Mouse (Mus musculus) olfactory bulb, adult 2 months (tissue): ENCODE data around the gene Gnrhr. TPM values are rescaled to one million over a fixed set of nuclear protein-coding genes. Genes with fewer than 3 reads are reported as not detected.

Experiments
- H3K27ac ChIP-seq: fragments of 200-500 bp; 2 replicates; pipeline ENCODE4 v1.5.1; 2012; ENCODE audit warnings: low read depth, low read length; ENCODE audit not compliant: insufficient read depth
- H3K4me1 ChIP-seq: fragments of 200-500 bp; 2 replicates; pipeline ENCODE4 v1.6.1; 2012; ENCODE audit warnings: low read length; ENCODE audit not compliant: control insufficient read depth, insufficient read depth
- H3K4me3 ChIP-seq: fragments of 200-500 bp; 2 replicates; pipeline ENCODE4 v1.5.1; 2012; ENCODE audit warnings: mild to moderate bottlenecking, low read depth, low read length, moderate library complexity; ENCODE audit not compliant: insufficient read depth
- CTCF ChIP-seq: fragments of 200-500 bp; IDR thresholded peaks from 2 replicates; pipeline ENCODE4 v1.5.1; 2012; ENCODE audit warnings: low read depth, mild to moderate bottlenecking, low read length, moderate library complexity; ENCODE audit not compliant: insufficient read depth
- POLR2A ChIP-seq: fragments of 200-500 bp; IDR thresholded peaks from 2 replicates; pipeline ENCODE4 v1.6.1; 2012; ENCODE audit warnings: mild to moderate bottlenecking, low read depth, low read length, moderate library complexity; ENCODE audit not compliant: insufficient read depth
- WGBS: fragments of 180-500 bp; shearing (Covaris S2); methylation state at CpG from one replicate; pipeline ENCODE4 v1.1.7; 2018; 5-methylcytosine and 5-hydroxymethylcytosine counted together
- polyA plus RNA-seq: library from polyadenylated mRNA; stranded (reverse); fragments of >200 nt; gene quantifications from 2 replicates; pipeline ENCODE4 v1.2.4, GENCODE M21; 2012; ENCODE audit warnings: low replicate concordance; ENCODE audit not compliant: missing spikeins, insufficient read depth, insufficient read length

The Gnrhr gene
- not detected in 2 replicates for polyA plus RNA-seq

- no peak for TF ChIP-seq POLR2A
- no peak for TF ChIP-seq CTCF
- Histone ChIP-seq H3K4me1 (no peaks in the 10 kb centered on the region), H3K4me3 (no peak within 1 kb of the TSS), H3K27ac (no peak within 1 kb of the TSS)
- WGBS: 91% methylated on average over 10 of the region's 10 CpGs
These were observed at the start of gene Gnrhr for GRCm38 (mm10) chr5:86197801-86198200. Gnrhr (minus strand) TSS chr5:86197901.

GRCm38 (mm10) chr5:86246559-86246958 is 48.9 kb upstream of the Gnrhr start:
- no peak for TF ChIP-seq POLR2A
- no peak for TF ChIP-seq CTCF
- Histone ChIP-seq H3K4me1 (no peaks in the 10 kb centered on the region), H3K27ac (no peak overlapping the region), H3K4me3 (no peak overlapping the region)
- WGBS: 92% methylated on average over 11 of the region's 11 CpGs

GRCm38 (mm10) chr5:86244880-86245279 is 47.2 kb upstream of the Gnrhr start:
- Histone ChIP-seq H3K4me1 (no peaks in the 10 kb centered on the region), H3K27ac (no peak overlapping the region), H3K4me3 (no peak overlapping the region)
- 60% methylated on average over 1 of the region's 1 CpGs for WGBS
- TF ChIP-seq CTCF (no peak), POLR2A (no peak)

GRCm38 (mm10) chr5:86244275-86244674 is 46.6 kb upstream of the Gnrhr start:
- no peak overlapping the region for H3K4me3 ChIP-seq
- H3K4me1 ChIP-seq: no peaks in the 10 kb centered on the region
- TF ChIP-seq CTCF (no peak), POLR2A (no peak)
- WGBS: 90% methylated on average over 3 of the region's 3 CpGs
- no peak overlapping the region for H3K27ac ChIP-seq

- 54% methylated on average over 5 of the region's 5 CpGs for WGBS
- H3K4me1 ChIP-seq: no peaks in the 10 kb centered on the region
- no peak overlapping the region for H3K27ac ChIP-seq
These were observed 29.6 kb upstream of the Gnrhr start for GRCm38 (mm10) chr5:86227156-86227853.

GRCm38 (mm10) chr5:86191356-86191755 is 6.3 kb downstream of the Gnrhr start:
- Histone ChIP-seq H3K4me1 (no peaks in the 10 kb centered on the region), H3K27ac (no peak overlapping the region), H3K4me3 (no peak overlapping the region)
- no peak for TF ChIP-seq POLR2A
- TF ChIP-seq CTCF: no peak
- 8% methylated on average over 4 of the region's 4 CpGs for WGBS

More at GRCm38 (mm10) chr5:86227156-86227853, 29.6 kb upstream of the Gnrhr start:
- no peak overlapping the region for H3K4me3 ChIP-seq
- TF ChIP-seq POLR2A (no peak), CTCF (no peak)

GRCm38 (mm10) chr5:86190770-86191169 is 6.9 kb downstream of the Gnrhr start:
- Histone ChIP-seq H3K4me1 (no peaks in the 10 kb centered on the region), H3K4me3 (no peak overlapping the region), H3K27ac (no peak overlapping the region)
- WGBS: 24% methylated on average over 5 of the region's 5 CpGs
- TF ChIP-seq POLR2A (no peak), CTCF (no peak)

GRCm38 (mm10) chr5:86190290-86190689 is 7.4 kb downstream of the Gnrhr start:
- 47% methylated on average over 15 of the region's 15 CpGs for WGBS
- TF ChIP-seq CTCF: no peak
- TF ChIP-seq POLR2A: no peak
- Histone ChIP-seq H3K4me3 (no peak overlapping the region), H3K27ac (no peak overlapping the region), H3K4me1 (no peaks in the 10 kb centered on the region)

- 86% methylated on average over 6 of the region's 6 CpGs for WGBS
- no peak for TF ChIP-seq CTCF
- Histone ChIP-seq H3K4me3 (no peak overlapping the region), H3K4me1 (no peaks in the 10 kb centered on the region), H3K27ac (no peak overlapping the region)
These were observed 10.3 kb downstream of the Gnrhr start for GRCm38 (mm10) chr5:86187441-86187840.
